Mouse (Mus musculus): ENCODE data around the gene Kif6.

The Kif6 gene

GRCm38 (mm10) chr17:49739896-49740679 is 125.2 kb downstream of the Kif6 start:
- DNase-seq, result no peak

- no peak for DNase-seq
Observed at GRCm38 (mm10) chr17:49741172-49741571, 126.2 kb downstream of the Kif6 start.

- DNase-seq, result no peak
Observed at GRCm38 (mm10) chr17:49741927-49742326, 127.0 kb downstream of the Kif6 start.

- no peak for DNase-seq
Observed at GRCm38 (mm10) chr17:49743580-49744463, 128.9 kb downstream of the Kif6 start.

- no peak for DNase-seq
Observed at GRCm38 (mm10) chr17:49750889-49751324, 136.0 kb downstream of the Kif6 start.

GRCm38 (mm10) chr17:49753874-49754273 is 138.9 kb downstream of the Kif6 start:
- DNase-seq, result no peak

- no peak for DNase-seq
Observed at GRCm38 (mm10) chr17:49756862-49757261, 141.9 kb downstream of the Kif6 start.

GRCm38 (mm10) chr17:49759047-49759446 is 144.1 kb downstream of the Kif6 start:
- no peak for DNase-seq

- DNase-seq, result no peak
Observed at GRCm38 (mm10) chr17:49761260-49761659, 146.3 kb downstream of the Kif6 start.

- no peak for DNase-seq
Observed at GRCm38 (mm10) chr17:49761838-49762237, 146.9 kb downstream of the Kif6 start.

- no peak for DNase-seq
Observed at GRCm38 (mm10) chr17:49764963-49765362, 150.0 kb downstream of the Kif6 start.

- DNase-seq, result no peak
Observed at GRCm38 (mm10) chr17:49767717-49768370, 152.9 kb downstream of the Kif6 start.

- no peak for DNase-seq
Observed at GRCm38 (mm10) chr17:49771703-49772315, 156.9 kb downstream of the Kif6 start.

- DNase-seq, result no peak
Observed at GRCm38 (mm10) chr17:49777115-49777839, 162.3 kb downstream of the Kif6 start.

- DNase-seq, result no peak
Observed at GRCm38 (mm10) chr17:49779066-49779465, 164.1 kb downstream of the Kif6 start.

- no peak for DNase-seq
Observed at GRCm38 (mm10) chr17:49779576-49779975, 164.6 kb downstream of the Kif6 start.

GRCm38 (mm10) chr17:49785851-49786250 is 170.9 kb downstream of the Kif6 start:
- no peak for DNase-seq

GRCm38 (mm10) chr17:49787351-49787750 is 172.4 kb downstream of the Kif6 start:
- DNase-seq, result no peak

- no peak for DNase-seq
Observed at GRCm38 (mm10) chr17:49788187-49788974, 173.4 kb downstream of the Kif6 start.

GRCm38 (mm10) chr17:49791546-49791945 is 176.6 kb downstream of the Kif6 start:
- DNase-seq, result no peak

GRCm38 (mm10) chr17:49792217-49792743 is 177.3 kb downstream of the Kif6 start:
- no peak for DNase-seq

Measured in cerebellum, adult 9-10 months (tissue).